Mouse (Mus musculus): ENCODE results near the gene Trim71.

Gene Trim71

GRCm38 (mm10) chr9:114468701-114469100 is 95.5 kb downstream of the Trim71 start:
- no peak for DNase-seq

- no peak for DNase-seq
Observed at GRCm38 (mm10) chr9:114468217-114468616, 96.0 kb downstream of the Trim71 start.

- no peak for DNase-seq
Observed at GRCm38 (mm10) chr9:114466871-114467270, 97.3 kb downstream of the Trim71 start.

GRCm38 (mm10) chr9:114465442-114465841 is 98.7 kb downstream of the Trim71 start:
- DNase-seq, result no peak

GRCm38 (mm10) chr9:114462569-114462968 is 101.6 kb downstream of the Trim71 start:
- DNase-seq, result no peak

- no peak for DNase-seq
Observed at GRCm38 (mm10) chr9:114458436-114458835, 105.7 kb downstream of the Trim71 start.
